Mouse (Mus musculus): ENCODE data around the gene Kazald1.

GRCm38 (mm10) chr19:45045236-45045635 is 29.8 kb upstream of the Kazald1 start:
- no peak for TF ChIP-seq CTCF (IDR thresholded peaks at IDR 0.05; ENCODE audit: low read depth)
- TF ChIP-seq EP300 (IDR thresholded peaks at IDR 0.05; ENCODE audit: low read depth): no peak

Measured in heart, postnatal 0 days (tissue).